Mouse (Mus musculus): ENCODE data around the gene Slc38a8. TPM values are rescaled to one million over a fixed set of nuclear protein-coding genes. Genes with fewer than 3 reads are reported as not detected.

Slc38a8 gene
- polyA plus RNA-seq, 1 experiment, result not detected

DNA sequence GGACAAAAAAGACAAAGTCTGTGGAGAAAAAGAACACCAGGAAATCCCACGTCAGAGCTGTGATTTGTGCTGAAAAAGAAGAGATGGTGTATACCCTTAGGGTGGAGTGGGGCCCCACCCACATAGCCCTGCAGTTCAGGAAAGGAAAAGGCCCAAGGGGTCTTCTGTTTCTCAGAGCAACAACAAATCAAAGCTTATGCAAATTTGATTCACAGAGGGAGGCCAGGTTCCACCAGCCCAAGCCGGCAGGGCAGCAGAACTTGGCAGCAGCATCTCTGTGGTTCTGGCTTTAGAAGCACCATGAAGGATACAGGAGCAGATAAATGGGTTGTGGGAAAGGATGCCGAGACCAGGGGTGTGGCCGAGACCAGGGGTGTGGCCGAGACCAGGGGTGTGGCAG is 22.8 kb downstream of the Slc38a8 start:
- Histone ChIP-seq H3K4me3 (replicated peaks; ENCODE audit: control insufficient read depth, low read depth, low read length) (no peak overlapping the region), H3K4me1 (ENCODE audit: control insufficient read depth, insufficient read depth, low read length) (no peaks in the 10 kb centered on the region), H3K27ac (ENCODE audit: control insufficient read depth, insufficient read depth, low read depth, low read length, poor library complexity) (no peak overlapping the region)
- TF ChIP-seq POLR2A (IDR thresholded peaks at IDR 0.05; ENCODE audit: borderline replicate concordance, control insufficient read depth, low read depth, low read length), result no peak
- TF ChIP-seq CTCF (IDR thresholded peaks at IDR 0.05; ENCODE audit: control insufficient read depth, insufficient read depth, low read length), result no peak
- 39% methylated on average over 5 of the region's 5 CpGs for WGBS

DNA sequence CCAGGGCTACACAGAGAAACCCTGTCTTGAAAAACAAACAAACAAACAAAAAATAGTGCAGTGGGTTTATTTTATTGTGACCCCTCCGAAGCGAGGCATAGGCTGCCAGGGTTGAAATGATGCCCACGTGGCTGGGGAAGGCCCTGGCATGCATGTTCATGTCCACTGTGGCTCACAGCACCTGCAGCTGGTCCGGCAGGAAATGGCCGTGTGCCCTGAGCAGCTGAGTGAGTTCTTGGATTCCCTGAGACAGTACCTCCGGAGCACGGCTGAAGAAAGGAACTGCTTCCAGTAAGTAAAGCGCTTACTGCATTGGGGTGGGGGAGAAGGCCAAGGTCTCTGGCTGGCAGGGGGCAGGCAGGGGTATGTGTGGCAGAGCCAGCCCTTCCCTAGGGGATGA is 33.4 kb downstream of the Slc38a8 start:
- no peak for TF ChIP-seq CTCF (IDR thresholded peaks at IDR 0.05; ENCODE audit: control insufficient read depth, insufficient read depth, low read length)
- no peak for TF ChIP-seq POLR2A (IDR thresholded peaks at IDR 0.05; ENCODE audit: borderline replicate concordance, control insufficient read depth, low read depth, low read length)
- 79% methylated on average over 8 of the region's 8 CpGs for WGBS
- no peaks in the 10 kb centered on the region for H3K4me1 ChIP-seq (ENCODE audit: control insufficient read depth, insufficient read depth, low read length)
- H3K4me3 ChIP-seq (replicated peaks; ENCODE audit: control insufficient read depth, low read depth, low read length), result no peak overlapping the region
- H3K27ac ChIP-seq (ENCODE audit: control insufficient read depth, insufficient read depth, low read depth, low read length, poor library complexity), result no peak overlapping the region

DNA sequence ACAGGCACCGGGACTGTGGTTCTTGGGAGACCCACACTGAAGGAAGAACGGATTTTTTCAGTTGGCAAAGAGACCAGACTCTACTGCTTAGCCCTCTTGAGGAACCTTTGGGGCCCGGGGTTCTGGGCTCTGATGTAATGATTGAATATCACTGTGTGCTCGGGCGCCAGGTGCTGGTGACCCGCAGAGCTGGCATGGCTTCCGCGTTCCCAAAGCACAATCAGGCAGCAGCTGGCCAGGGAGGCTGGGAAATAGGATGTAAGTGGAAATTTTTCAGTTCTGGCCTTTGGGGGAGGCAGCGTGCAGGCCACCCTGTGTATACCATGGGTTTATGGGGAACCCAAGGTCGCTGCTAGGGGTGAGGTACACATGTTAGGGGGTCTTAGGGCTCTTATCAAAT is 34.7 kb downstream of the Slc38a8 start:
- Histone ChIP-seq H3K4me3 (replicated peaks; ENCODE audit: control insufficient read depth, low read depth, low read length) (no peak overlapping the region), H3K27ac (ENCODE audit: control insufficient read depth, insufficient read depth, low read depth, low read length, poor library complexity) (no peak overlapping the region), H3K4me1 (ENCODE audit: control insufficient read depth, insufficient read depth, low read length) (no peaks in the 10 kb centered on the region)
- no peak for TF ChIP-seq POLR2A (IDR thresholded peaks at IDR 0.05; ENCODE audit: borderline replicate concordance, control insufficient read depth, low read depth, low read length)
- no peak for TF ChIP-seq CTCF (IDR thresholded peaks at IDR 0.05; ENCODE audit: control insufficient read depth, insufficient read depth, low read length)
- WGBS, result 79% methylated on average over 10 of the region's 10 CpGs

DNA sequence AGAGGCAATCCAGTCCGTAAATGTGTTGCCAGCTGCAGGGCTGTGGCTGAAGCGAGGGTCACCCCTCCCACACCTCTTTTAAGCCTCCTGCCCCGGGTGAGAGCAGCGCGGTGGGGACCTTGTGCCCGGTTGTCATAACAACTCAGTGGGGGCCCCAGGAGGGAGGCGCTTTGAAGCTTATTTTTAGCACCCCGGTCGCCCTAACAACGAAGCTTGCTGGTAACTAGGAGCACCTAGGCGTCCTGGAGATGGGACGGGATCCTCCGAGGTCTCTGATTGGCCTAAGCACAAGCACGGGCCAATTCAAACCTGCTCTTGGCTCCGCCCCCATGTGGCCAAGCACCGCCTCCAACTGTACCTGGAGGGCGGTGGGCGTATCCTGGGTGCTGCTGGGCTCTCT is 35.4 kb downstream of the Slc38a8 start:
- no peak overlapping the region for H3K27ac ChIP-seq (ENCODE audit: control insufficient read depth, insufficient read depth, low read depth, low read length, poor library complexity)
- TF ChIP-seq CTCF (IDR thresholded peaks at IDR 0.05; ENCODE audit: control insufficient read depth, insufficient read depth, low read length) (no peak), POLR2A (IDR thresholded peaks at IDR 0.05; ENCODE audit: borderline replicate concordance, control insufficient read depth, low read depth, low read length) (no peak)
- 8% methylated on average over 18 of the region's 18 CpGs for WGBS
- H3K4me3 ChIP-seq (replicated peaks; ENCODE audit: control insufficient read depth, low read depth, low read length), result no peak overlapping the region
- no peaks in the 10 kb centered on the region for H3K4me1 ChIP-seq (ENCODE audit: control insufficient read depth, insufficient read depth, low read length)

DNA sequence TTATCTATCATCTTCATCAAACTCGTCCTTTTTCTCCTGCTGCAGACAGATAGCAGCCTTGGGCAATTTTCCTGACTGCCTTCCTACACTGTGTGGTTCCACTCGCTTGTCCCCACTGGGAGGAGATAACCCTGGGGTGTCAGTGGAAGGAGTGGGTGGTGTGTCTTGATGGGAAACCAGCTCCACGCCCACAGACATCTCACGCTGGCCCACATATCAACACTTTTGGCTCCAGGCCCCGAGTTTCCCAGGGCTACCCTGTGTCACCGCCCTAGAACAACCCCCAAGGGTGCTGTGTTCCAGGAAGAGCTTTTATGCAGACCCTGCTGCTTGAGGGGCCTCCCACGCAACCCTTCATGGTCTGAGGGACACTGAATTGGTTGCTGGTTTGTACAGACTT is 37.8 kb downstream of the Slc38a8 start:
- no peak for TF ChIP-seq POLR2A (IDR thresholded peaks at IDR 0.05; ENCODE audit: borderline replicate concordance, control insufficient read depth, low read depth, low read length)
- no peaks in the 10 kb centered on the region for H3K4me1 ChIP-seq (ENCODE audit: control insufficient read depth, insufficient read depth, low read length)
- no peak overlapping the region for H3K4me3 ChIP-seq (replicated peaks; ENCODE audit: control insufficient read depth, low read depth, low read length)
- H3K27ac ChIP-seq (ENCODE audit: control insufficient read depth, insufficient read depth, low read depth, low read length, poor library complexity), result no peak overlapping the region
- 49% methylated on average over 7 of the region's 7 CpGs for WGBS

DNA sequence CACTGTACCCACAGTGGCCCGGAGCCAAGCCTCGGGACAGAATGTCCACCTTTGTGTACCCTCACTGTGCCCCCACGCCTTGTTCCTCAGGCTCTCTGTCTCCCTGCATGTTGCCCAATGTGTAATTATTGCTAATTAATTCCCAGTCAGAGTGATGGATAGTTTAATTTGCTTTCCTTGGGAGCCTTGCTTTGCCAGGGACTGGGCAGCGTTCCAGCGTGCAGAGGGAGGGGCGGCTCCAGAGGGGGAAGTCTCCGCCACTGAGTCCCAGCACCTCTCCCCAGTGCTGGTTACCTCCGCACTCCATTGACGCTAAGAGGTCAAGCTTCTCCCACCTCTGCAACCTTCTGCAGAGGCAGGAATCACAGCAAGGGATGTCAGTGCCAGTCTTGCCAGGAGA is 40.1 kb downstream of the Slc38a8 start:
- no peak for TF ChIP-seq CTCF (IDR thresholded peaks at IDR 0.05; ENCODE audit: control insufficient read depth, insufficient read depth, low read length)
- TF ChIP-seq POLR2A (IDR thresholded peaks at IDR 0.05; ENCODE audit: borderline replicate concordance, control insufficient read depth, low read depth, low read length), result no peak
- Histone ChIP-seq H3K4me1 (ENCODE audit: control insufficient read depth, insufficient read depth, low read length) (no peaks in the 10 kb centered on the region), H3K4me3 (replicated peaks; ENCODE audit: control insufficient read depth, low read depth, low read length) (no peak overlapping the region), H3K27ac (ENCODE audit: control insufficient read depth, insufficient read depth, low read depth, low read length, poor library complexity) (no peak overlapping the region)
- WGBS, result 72% methylated on average over 9 of the region's 9 CpGs

DNA sequence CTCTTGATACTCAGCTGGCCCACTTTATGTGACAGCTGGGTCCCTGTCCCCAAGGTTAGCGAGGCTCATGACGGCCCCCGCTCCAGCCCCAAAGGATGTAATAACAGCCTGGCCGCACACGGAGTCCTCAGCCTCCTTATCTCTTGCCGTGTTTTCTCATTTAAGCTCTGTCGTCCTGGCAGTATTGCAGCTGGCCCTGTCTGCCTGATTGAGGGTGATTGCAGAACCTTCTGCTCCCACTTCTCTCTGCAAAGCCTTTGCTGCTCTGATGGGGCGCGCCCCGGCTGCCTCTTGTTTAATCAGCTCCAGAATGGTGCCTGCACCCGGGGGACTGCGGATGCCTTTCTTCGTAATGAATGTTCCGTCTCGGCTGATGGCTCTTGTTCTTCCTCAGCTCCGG is 41.8 kb downstream of the Slc38a8 start:
- WGBS, result 65% methylated on average over 16 of the region's 16 CpGs
- H3K4me3 ChIP-seq (replicated peaks; ENCODE audit: control insufficient read depth, low read depth, low read length), result no peak overlapping the region
- TF ChIP-seq POLR2A (IDR thresholded peaks at IDR 0.05; ENCODE audit: borderline replicate concordance, control insufficient read depth, low read depth, low read length) (no peak), CTCF (IDR thresholded peaks at IDR 0.05; ENCODE audit: control insufficient read depth, insufficient read depth, low read length) (no peak)
- no peak overlapping the region for H3K27ac ChIP-seq (ENCODE audit: control insufficient read depth, insufficient read depth, low read depth, low read length, poor library complexity)
- no peaks in the 10 kb centered on the region for H3K4me1 ChIP-seq (ENCODE audit: control insufficient read depth, insufficient read depth, low read length)

DNA sequence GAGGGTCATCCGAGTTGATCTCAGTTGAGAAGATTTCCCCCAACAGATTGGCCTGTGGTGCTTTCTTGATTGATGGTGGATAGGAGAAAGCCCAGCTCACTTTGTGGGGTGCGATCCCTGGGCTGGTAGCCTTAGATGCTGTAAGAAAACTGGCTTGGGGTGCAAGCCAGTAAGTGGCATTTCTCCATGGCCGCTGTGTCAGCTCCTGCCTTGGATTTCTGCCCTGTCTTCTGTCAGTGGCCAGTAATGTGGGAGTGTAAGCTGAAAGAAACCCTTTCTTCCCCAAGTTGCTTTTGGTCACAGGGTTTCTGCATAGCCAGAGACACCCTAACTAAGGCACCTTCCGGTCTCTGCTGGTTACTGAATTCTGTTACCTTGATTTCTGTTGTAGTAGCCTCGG is 45.5 kb downstream of the Slc38a8 start:
- TF ChIP-seq POLR2A (IDR thresholded peaks at IDR 0.05; ENCODE audit: borderline replicate concordance, control insufficient read depth, low read depth, low read length) (no peak), CTCF (IDR thresholded peaks at IDR 0.05; ENCODE audit: control insufficient read depth, insufficient read depth, low read length) (no peak)
- Histone ChIP-seq H3K4me1 (ENCODE audit: control insufficient read depth, insufficient read depth, low read length) (no peaks in the 10 kb centered on the region), H3K27ac (ENCODE audit: control insufficient read depth, insufficient read depth, low read depth, low read length, poor library complexity) (no peak overlapping the region), H3K4me3 (replicated peaks; ENCODE audit: control insufficient read depth, low read depth, low read length) (no peak overlapping the region)
- WGBS, result 80% methylated on average over 5 of the region's 5 CpGs

DNA sequence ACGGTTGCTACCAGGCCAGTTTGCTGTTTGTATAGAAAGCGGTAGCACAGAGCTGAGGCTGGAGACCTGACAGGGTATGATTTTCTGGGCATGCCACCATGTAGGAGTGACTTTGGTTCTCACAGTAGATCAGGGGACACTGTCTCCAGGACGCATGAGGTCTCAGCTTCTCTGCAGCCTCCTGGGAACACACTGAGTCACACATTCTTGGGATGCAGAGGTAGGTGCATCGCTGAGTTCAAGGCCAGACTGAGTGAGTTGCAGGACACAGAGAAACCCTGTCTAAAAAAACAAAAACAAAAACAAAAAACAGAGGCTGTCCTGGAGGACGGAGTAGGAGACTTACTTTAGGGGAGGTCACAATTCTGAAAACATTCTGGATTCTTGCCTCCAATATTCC is 48.6 kb downstream of the Slc38a8 start:
- WGBS, result 81% methylated on average over 5 of the region's 5 CpGs

More for the DNA sequence above, 48.6 kb downstream of the Slc38a8 start:
- Histone ChIP-seq H3K4me3 (replicated peaks; ENCODE audit: control insufficient read depth, low read depth, low read length) (no peak overlapping the region), H3K27ac (ENCODE audit: control insufficient read depth, insufficient read depth, low read depth, low read length, poor library complexity) (no peak overlapping the region), H3K4me1 (ENCODE audit: control insufficient read depth, insufficient read depth, low read length) (no peaks in the 10 kb centered on the region)
- TF ChIP-seq CTCF (IDR thresholded peaks at IDR 0.05; ENCODE audit: control insufficient read depth, insufficient read depth, low read length) (no peak), POLR2A (IDR thresholded peaks at IDR 0.05; ENCODE audit: borderline replicate concordance, control insufficient read depth, low read depth, low read length) (no peak)
